Mouse (Mus musculus) erythroblast, embryonic 14.5 days (primary cell): Measurements from ENCODE around the gene Gm45837.

Experiments
- GATA1 ChIP-seq: IDR thresholded peaks from 2 replicates; pipeline ENCODE4 v1.6.1; 2012; ENCODE audit warnings: low read length, inconsistent platforms, mixed read lengths
- TAL1 ChIP-seq: IDR thresholded peaks from 3 replicates; pipeline ENCODE4 v1.6.1; 2012; ENCODE audit warnings: low read length, inconsistent platforms, mixed read lengths

DNA sequence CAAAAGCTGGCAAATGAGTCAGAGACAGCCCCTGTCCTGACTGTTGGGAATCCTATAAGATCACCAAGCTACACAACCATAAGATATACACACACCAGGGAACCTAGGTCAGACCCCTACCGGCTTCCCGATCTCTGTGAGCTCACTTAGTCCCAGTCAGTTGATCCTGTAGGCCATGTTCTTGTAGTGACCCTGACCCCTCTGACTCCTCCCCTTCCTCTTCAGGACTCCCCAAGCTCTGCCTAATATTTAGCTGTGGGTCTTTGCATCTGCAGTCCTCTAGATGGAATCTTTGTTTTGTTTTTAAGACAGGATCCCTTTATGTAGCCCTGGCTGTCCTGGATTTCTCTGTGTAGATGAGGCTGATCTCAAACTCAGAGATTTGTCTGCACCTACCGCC, 138.6 kb downstream of the Gm45837 start:
- TF ChIP-seq GATA1 (no peak), TAL1 (no peak)
